Mouse (Mus musculus): ENCODE measurements at regions not wholly inside any gene's neighbourhood (a gene's known extent, or its start where the extent isn't known, plus 50 kb on each side); places are given as distances from the start of the nearest gene placed in this dataset.
A peak's percentile ranks its signal among the peaks of the same experiment; 100 is the strongest.

DNA sequence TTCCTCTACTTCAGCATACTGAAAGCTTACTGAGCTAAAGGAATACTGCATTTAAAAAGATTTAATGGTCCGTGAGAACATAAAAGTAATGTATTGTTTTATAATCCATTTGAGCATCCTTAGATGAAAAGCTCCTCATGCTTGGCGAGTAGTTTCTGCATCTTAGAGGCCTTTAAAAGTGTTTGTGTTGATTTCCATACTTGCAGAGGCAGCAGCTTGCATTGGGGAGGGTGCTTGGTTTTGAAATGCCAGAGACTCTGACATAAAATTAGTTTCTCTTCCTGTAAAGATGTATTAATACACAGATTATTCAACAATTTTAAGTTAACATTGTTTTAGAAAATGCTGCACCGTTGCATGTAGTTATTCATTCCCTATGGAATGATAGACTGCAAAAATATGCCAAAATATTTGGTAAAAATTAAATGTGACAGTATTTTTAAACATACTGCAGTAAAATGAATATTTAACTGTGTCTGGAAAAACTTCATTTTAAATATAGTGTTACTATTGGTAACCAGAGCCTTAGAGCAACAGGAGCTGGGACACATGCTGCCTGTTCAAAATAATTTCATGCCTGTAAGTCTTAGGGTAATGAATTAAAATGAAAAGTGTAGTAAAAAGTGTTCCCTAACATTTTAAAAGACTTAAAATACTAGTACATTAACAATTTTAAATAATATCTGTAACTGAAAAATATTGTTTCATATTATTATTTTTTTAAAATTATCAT lies 234.7 kb upstream of the Gm10800 start:
- peak in 1 of 2 experiments; percentile 20 for DNase-seq (ENCODE audit: low spot score in 2 of 2)

Data from layer of hippocampus, adult 18-20 months (tissue).